Mouse (Mus musculus) embryonic stem cell, embryonic (primary cell): ENCODE data around the gene Slc4a11.

Experiments used
- CTCF ChIA-PET, 4 experiments: fragments of 300-600 bp in 2 of 4; fragments of 350-600 bp in 2 of 4; sonication (Branson Sonifier 250); formaldehyde crosslinking; loops; one replicate each; lab custom pipeline; 2022; ENCODE audit warnings: inconsistent platforms in 2 of 4; lab: Charles Lee
- POLR2A ChIA-PET, 4 experiments: fragments of 300-600 bp in 2 of 4; fragments of 350-600 bp in 2 of 4; sonication (Branson Sonifier 250); formaldehyde crosslinking; loops; one replicate each; lab custom pipeline; 2022; ENCODE audit warnings: antibody characterized with exemption in 4 of 4, inconsistent platforms in 1 of 4; lab: Charles Lee

Gene Slc4a11

GRCm38 (mm10) chr2:130697153-130697810 is at the start of gene Slc4a11:
Gene Slc4a11 (minus strand): TSS chr2:130697519.
- ChIA-PET POLR2A (interaction anchor here (0.6 to 7.5 kb wide), 75 partner anchors 9 to 876 kb away, joined by 3 to 92 read pairs (median 4); partner anchors contain the start of genes Ddrgk1 (in 3 of the 4), Itpa (in 3 of the 4), Lzts3 (in 2 of the 4) and Mrps26 (in 2 of the 4)), CTCF (interaction anchor here in 1 of 4 experiments (0.8 to 1.7 kb wide), 8 partner anchors 10 to 833 kb away, joined by 3 to 8 read pairs (median 4); partner anchors contain the start of genes Ddrgk1, Itpa and Mrps26)

- POLR2A ChIA-PET, result interaction anchor here in 3 of 4 experiments (0.5 to 1.7 kb wide), 8 partner anchors 11 to 174 kb away, joined by 3 to 6 read pairs (median 4); partner anchors contain the start of genes Itpa (in 2 of the 3) and Slc4a11 (in 1 of the 3)
- CTCF ChIA-PET, result interaction anchor here (0.6 to 1.4 kb wide), 8 partner anchors 12 to 512 kb away, joined by 3 to 7 read pairs (median 5); no protein-coding TSS in a partner anchor
Observed at GRCm38 (mm10) chr2:130743576-130743975, 46.3 kb upstream of the Slc4a11 start.

GRCm38 (mm10) chr2:130740096-130740495 is 42.8 kb upstream of the Slc4a11 start:
- ChIA-PET CTCF (interaction anchor here in 1 of 4 experiments (0.5 kb wide), 1 partner anchor 56 kb away, joined by 6 read pairs; no protein-coding TSS in a partner anchor), POLR2A (interaction anchor here in 2 of 4 experiments (0.6 to 1.3 kb wide), 3 partner anchors 38 to 73 kb away, joined by 3 to 5 read pairs (median 4); partner anchors contain the start of genes Itpa (in 1 of the 2) and Slc4a11 (in 1 of the 2))

GRCm38 (mm10) chr2:130738019-130738418 is 40.7 kb upstream of the Slc4a11 start:
- CTCF ChIA-PET, result interaction anchor here in 1 of 4 experiments (0.6 to 0.7 kb wide), 2 partner anchors 17 to 71 kb away, joined by 3 read pairs; no protein-coding TSS in a partner anchor
- POLR2A ChIA-PET, result interaction anchor here in 3 of 4 experiments (0.5 to 2.2 kb wide), 6 partner anchors 17 to 73 kb away, joined by 3 to 9 read pairs (median 3); partner anchors contain the start of gene Ddrgk1 (in 1 of the 3)

GRCm38 (mm10) chr2:130735281-130735680 is 38.0 kb upstream of the Slc4a11 start:
- CTCF ChIA-PET, result no interaction called here
- POLR2A ChIA-PET, result interaction anchor here in 3 of 4 experiments (0.6 to 1.2 kb wide), 4 partner anchors 38 to 223 kb away, joined by 3 read pairs; partner anchors contain the start of genes Ddrgk1 (in 1 of the 3) and Slc4a11 (in 1 of the 3)

GRCm38 (mm10) chr2:130733444-130733843 is 36.1 kb upstream of the Slc4a11 start:
- CTCF ChIA-PET, result interaction anchor here in 1 of 4 experiments (0.6 to 0.7 kb wide), 2 partner anchors 34 to 1326 kb away, joined by 4 to 10 read pairs; no protein-coding TSS in a partner anchor
- POLR2A ChIA-PET, result interaction anchor here in 2 of 4 experiments (0.6 to 1.5 kb wide), 6 partner anchors 10 to 1059 kb away, joined by 3 to 5 read pairs (median 4); partner anchors contain the start of gene Slc4a11 (in 1 of the 2)

GRCm38 (mm10) chr2:130731855-130732254 is 34.5 kb upstream of the Slc4a11 start:
- POLR2A ChIA-PET, result interaction anchor here in 1 of 4 experiments (1.2 kb wide), 1 partner anchor 372 kb away, joined by 5 read pairs; no protein-coding TSS in a partner anchor
- CTCF ChIA-PET, result no interaction called here

GRCm38 (mm10) chr2:130730746-130731145 is 33.4 kb upstream of the Slc4a11 start:
- ChIA-PET POLR2A (no interaction called here), CTCF (no interaction called here)

GRCm38 (mm10) chr2:130728906-130729585 is 31.7 kb upstream of the Slc4a11 start:
- ChIA-PET CTCF (interaction anchor here in 3 of 4 experiments (0.5 to 0.6 kb wide), 3 partner anchors 9 to 17 kb away, joined by 3 to 4 read pairs (median 4); no protein-coding TSS in a partner anchor), POLR2A (interaction anchor here in 1 of 4 experiments (1.4 kb wide), 1 partner anchor 32 kb away, joined by 3 read pairs; the partner anchor contains the start of gene Slc4a11)

GRCm38 (mm10) chr2:130727752-130728151 is 30.4 kb upstream of the Slc4a11 start:
- CTCF ChIA-PET, result interaction anchor here in 1 of 4 experiments (1.4 kb wide), 1 partner anchor 23 kb away, joined by 6 read pairs; no protein-coding TSS in a partner anchor
- POLR2A ChIA-PET, result interaction anchor here in 2 of 4 experiments (0.6 to 2.1 kb wide), 6 partner anchors 16 to 325 kb away, joined by 3 to 6 read pairs (median 4); partner anchors contain the start of genes Slc4a11 (in 2 of the 2) and Itpa (in 1 of the 2)

- POLR2A ChIA-PET, result interaction anchor here in 1 of 4 experiments (0.7 to 1.7 kb wide), 3 partner anchors 8 to 190 kb away, joined by 3 to 4 read pairs (median 4); no protein-coding TSS in a partner anchor
Observed at GRCm38 (mm10) chr2:130724369-130724768, 27.1 kb upstream of the Slc4a11 start.

GRCm38 (mm10) chr2:130717951-130718350 is 20.6 kb upstream of the Slc4a11 start:
- ChIA-PET CTCF (interaction anchor here in 1 of 4 experiments (0.5 kb wide), 1 partner anchor 32 kb away, joined by 3 read pairs; no protein-coding TSS in a partner anchor), POLR2A (interaction anchor here in 2 of 4 experiments (0.9 to 1.0 kb wide), 2 partner anchors 26 to 54 kb away, joined by 3 to 5 read pairs; no protein-coding TSS in a partner anchor)

More at GRCm38 (mm10) chr2:130724369-130724768, 27.1 kb upstream of the Slc4a11 start:
- CTCF ChIA-PET, result interaction anchor here in 1 of 4 experiments (0.5 kb wide), 1 partner anchor 9 kb away, joined by 3 read pairs; no protein-coding TSS in a partner anchor

GRCm38 (mm10) chr2:130707057-130707456 is 9.7 kb upstream of the Slc4a11 start:
- ChIA-PET POLR2A (interaction anchor here in 3 of 4 experiments (0.5 to 8.9 kb wide), 14 partner anchors 9 to 810 kb away, joined by 3 to 92 read pairs (median 5); partner anchors contain the start of genes Slc4a11 (in 3 of the 3) and Ddrgk1 (in 1 of the 3)), CTCF (interaction anchor here in 2 of 4 experiments (0.7 to 1.6 kb wide), 4 partner anchors 9 to 144 kb away, joined by 3 to 5 read pairs (median 4); partner anchors contain the start of genes Mrps26 (in 1 of the 2) and Slc4a11 (in 1 of the 2))

GRCm38 (mm10) chr2:130706602-130707001 is 9.3 kb upstream of the Slc4a11 start:
- ChIA-PET POLR2A (interaction anchor here in 3 of 4 experiments (0.8 to 8.9 kb wide), 8 partner anchors 9 to 65 kb away, joined by 3 to 92 read pairs (median 8); partner anchors contain the start of genes Slc4a11 (in 3 of the 3) and Ddrgk1 (in 1 of the 3)), CTCF (interaction anchor here in 2 of 4 experiments (1.0 to 1.6 kb wide), 3 partner anchors 10 to 143 kb away, joined by 3 to 5 read pairs (median 3); partner anchors contain the start of genes Mrps26 (in 1 of the 2) and Slc4a11 (in 1 of the 2))

GRCm38 (mm10) chr2:130705178-130705577 is 7.9 kb upstream of the Slc4a11 start:
- POLR2A ChIA-PET, result interaction anchor here in 3 of 4 experiments (0.6 to 8.9 kb wide), 16 partner anchors 8 to 73 kb away, joined by 3 to 92 read pairs (median 6); partner anchors contain the start of genes Ddrgk1 (in 3 of the 3), Itpa (in 2 of the 3), Lzts3 (in 1 of the 3) and Slc4a11 (in 1 of the 3)
- CTCF ChIA-PET, result interaction anchor here (0.5 to 1.7 kb wide), 10 partner anchors 8 to 336 kb away, joined by 3 to 6 read pairs (median 4); partner anchors contain the start of gene Ddrgk1 (in 1 of the 4)
